Mouse (Mus musculus) ES-E14 (cell line): ENCODE results near the gene Cldn19.

Experiments used
- CHD2 ChIP-seq: IDR thresholded peaks from 2 replicates; pipeline ENCODE4 v1.6.1; 2014; ENCODE audit warnings: mild to moderate bottlenecking, low read depth, low read length, inconsistent platforms
- HCFC1 ChIP-seq: IDR thresholded peaks from 2 replicates; pipeline ENCODE4 v1.6.1; 2012; ENCODE audit warnings: low read length, inconsistent platforms, borderline replicate concordance; ENCODE audit not compliant: insufficient read depth
- MAFK ChIP-seq: IDR thresholded peaks from 2 replicates; pipeline ENCODE4 v1.6.1; 2014; ENCODE audit warnings: mild to moderate bottlenecking, low read depth, low read length, inconsistent platforms; ENCODE audit not compliant: insufficient read depth
- ZNF384 ChIP-seq: IDR thresholded peaks from 2 replicates; pipeline ENCODE4 v1.6.1; 2012; ENCODE audit warnings: low read depth, low read length, inconsistent platforms

- no peak for TF ChIP-seq MAFK
- TF ChIP-seq CHD2, result no peak
- TF ChIP-seq ZNF384, result no peak
- TF ChIP-seq HCFC1, result no peak
Measured at GRCm38 (mm10) chr4:119291921-119292320, 36.7 kb downstream of the Cldn19 start.
